ENCODE assay signal across 8 mouse cellular contexts in the genomic region with DNA sequence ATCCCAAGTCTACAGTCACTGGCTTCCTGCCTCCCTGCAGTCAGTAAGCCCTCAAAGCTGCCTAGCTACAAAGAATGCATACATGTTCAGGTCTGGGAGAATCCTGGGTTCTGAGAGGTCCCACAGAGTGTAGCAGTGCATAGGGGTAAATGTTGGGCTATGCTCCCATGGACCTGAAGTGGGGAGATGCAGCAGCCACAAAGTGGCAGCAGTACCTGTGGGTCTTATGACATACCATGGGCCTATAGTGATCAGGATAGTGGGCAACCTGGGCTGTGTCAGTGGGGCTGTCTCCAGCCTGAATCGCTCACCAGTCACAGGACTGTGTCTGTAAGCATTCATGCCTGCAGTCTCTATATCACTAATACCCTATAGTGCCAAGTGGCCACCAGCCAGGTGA. TPM values are rescaled to one million over a fixed set of nuclear protein-coding genes. Genes with fewer than 3 reads are reported as not detected.
DNase-seq lines count a peak whose midpoint lies in the region; ATAC-seq and TF ChIP-seq lines count a peak whose summit lies in the region.

A gene (plus strand): TSS at position 301 of the 400 bp plus-strand sequence.

- H3K4me2 ChIP-seq in hindbrain, embryonic 15.5 days = no peak within 1 kb of the TSS
- H3K4me2 ChIP-seq in liver, postnatal 0 days (ENCODE audit: low read depth, low read length) = no peak within 1 kb of the TSS

- no peak within 1 kb of the TSS for H3K9ac ChIP-seq in hindbrain, embryonic 15.5 days
- H3K9ac ChIP-seq in liver, postnatal 0 days (replicated peaks) = no peak within 1 kb of the TSS; the same call in 1 of the 2 replicates

- DNase-seq in frontal cortex, adult 2 months (ENCODE audit: extremely low spot score in 1 of 2, low spot score in 1 of 2) = no peak
- DNase-seq in frontal cortex, postnatal 10 days (ENCODE audit: low spot score in 2 of 2) = no peak
- no peak for DNase-seq in G1E (ENCODE audit: low spot score)
- DNase-seq in gastrocnemius, adult 18-20 months (ENCODE audit: low spot score) = no peak
- DNase-seq in liver, postnatal 0 days = no peak
- no peak for DNase-seq in retina, postnatal 1 day
- no peak for DNase-seq in frontal cortex, postnatal 36 days (ENCODE audit: low spot score in 2 of 2)

- peaks cover 17% of the 10 kb centered on the region; the same call in 1 of the 2 replicates for H3K27me3 ChIP-seq in G1E (ENCODE audit: insufficient read depth, low read length)
- H3K27me3 ChIP-seq in hindbrain, embryonic 15.5 days = no peaks in the 10 kb centered on the region
- H3K27me3 ChIP-seq in liver, postnatal 0 days (ENCODE audit: insufficient read depth, low read length) = no peaks in the 10 kb centered on the region

- H3K36me3 ChIP-seq in G1E (replicated peaks) = peaks cover 17% of the 10 kb centered on the region
- no peaks in the 10 kb centered on the region for H3K36me3 ChIP-seq in hindbrain, embryonic 15.5 days
- H3K36me3 ChIP-seq in liver, postnatal 0 days (replicated peaks; ENCODE audit: insufficient read depth, low read length) = no peaks in the 10 kb centered on the region

- TF ChIP-seq EP300 in liver, postnatal 0 days (IDR thresholded peaks at IDR 0.05; ENCODE audit: low read depth) = no peak

- no peak for ATAC-seq in G1E (ENCODE audit: extremely low read depth, insufficient number of reproducible peaks, low FRiP score, poor library complexity, severe bottlenecking)
- no peak for ATAC-seq in hindbrain, embryonic 15.5 days (ENCODE audit: low FRiP score, low read depth)
- no peak for ATAC-seq in liver, postnatal 0 days

- H3K4me1 ChIP-seq in G1E (ENCODE audit: insufficient read depth, low read depth, low read length) = peaks cover 81% of the 10 kb centered on the region
- no peaks in the 10 kb centered on the region for H3K4me1 ChIP-seq in hindbrain, embryonic 15.5 days (replicated peaks)
- H3K4me1 ChIP-seq in liver, postnatal 0 days (ENCODE audit: insufficient read depth) = peaks cover 16% of the 10 kb centered on the region

- no peak for TF ChIP-seq CTCF in G1E (IDR thresholded peaks at IDR 0.05; ENCODE audit: low read depth, low read length)
- no peak for TF ChIP-seq CTCF in liver, postnatal 0 days (IDR thresholded peaks at IDR 0.05; ENCODE audit: low read depth)

- WGBS in hindbrain, embryonic 15.5 days = 96% methylated on average over 1 of the region's 1 CpGs
- WGBS in liver, postnatal 0 days (ENCODE audit: insufficient replicate concordance) = 83% methylated on average over 1 of the region's 1 CpGs

- H3K9me3 ChIP-seq in G1E (replicated peaks) = no peaks in the 10 kb centered on the region
- no peaks in the 10 kb centered on the region for H3K9me3 ChIP-seq in hindbrain, embryonic 15.5 days
- no peaks in the 10 kb centered on the region for H3K9me3 ChIP-seq in liver, postnatal 0 days (ENCODE audit: low read length)

- no peak within 1 kb of the TSS for H3K4me3 ChIP-seq in G1E (ENCODE audit: low read depth, low read length)
- H3K4me3 ChIP-seq in hindbrain, embryonic 15.5 days = no peak within 1 kb of the TSS
- no peak within 1 kb of the TSS for H3K4me3 ChIP-seq in liver, postnatal 0 days (ENCODE audit: low read depth, low read length)

- no peak within 1 kb of the TSS for H3K27ac ChIP-seq in hindbrain, embryonic 15.5 days (replicated peaks)
- H3K27ac ChIP-seq in liver, postnatal 0 days (ENCODE audit: low read depth) = peak within 1 kb of the TSS; percentile 72

RNA-seq across cellular contexts. Expression of the gene that starts here (rescaled TPM):
- 123 and 130 TPM in 2 replicates for polyA plus RNA-seq in frontal cortex, adult 2 months (2012; rRNA removed)
- 29.6 and 31.9 TPM in 2 replicates for total RNA-seq in G1E (2014; fragmentation: Nextera tagmentation)
- 160 and 228 TPM in 2 replicates for total RNA-seq in G1E (2017)
- polyA plus RNA-seq in G1E (2012) = 131 and 136 TPM in 2 replicates
- total RNA-seq in gastrocnemius, adult 18-20 months (2021) = 10 to 100 TPM; 19.6 to 34.7 TPM
- 70.7 and 75.3 TPM in 2 replicates for polyA plus RNA-seq in hindbrain, embryonic 15.5 days (2015; fragmentation: Nextera tagmentation; extraction: Ambion mirVana)
- polyA plus RNA-seq in liver, postnatal 0 days (2015; fragmentation: Nextera tagmentation; extraction: Ambion mirVana) = 49.6 and 53.0 TPM in 2 replicates
